Comparison of ENCODE assay signal across 21 mouse cellular contexts in the genomic region with DNA sequence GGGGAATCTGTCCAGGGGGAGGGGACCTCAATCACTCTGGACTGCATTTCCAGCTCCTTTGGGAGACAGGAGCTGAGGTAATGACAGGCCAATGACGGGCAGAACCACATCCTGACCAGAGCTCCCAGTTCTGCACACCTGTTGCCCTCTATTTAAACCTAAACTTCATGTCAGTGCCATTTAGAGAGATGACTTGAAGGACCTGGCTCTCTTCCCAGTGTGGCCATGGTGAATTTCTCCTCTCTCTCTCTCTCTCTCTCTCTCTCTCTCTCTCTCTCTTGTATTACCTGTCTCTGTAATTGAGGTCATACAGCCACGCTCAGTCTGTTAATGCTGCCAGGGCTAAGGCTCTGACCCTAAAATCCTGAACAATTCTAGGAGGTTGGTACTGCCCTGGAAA. TPM values are rescaled to one million over a fixed set of nuclear protein-coding genes. Genes with fewer than 3 reads are reported as not detected.
"Had no signal": no experiment of that assay in that cellular context is flagged by ENCODE, and none has a peak within 500 bp of the region (broad histone marks: within the 10 kb centered on the region; RNA-seq: fewer than 3 reads in every experiment).

No protein-coding gene starts in this region.

- H3K36me3 ChIP-seq: embryonic facial prominence, embryonic 10.5 days; embryonic facial prominence, embryonic 12.5 days; embryonic facial prominence, embryonic 13.5 days; embryonic facial prominence, embryonic 15.5 days; forebrain, embryonic 10.5 days; forebrain, embryonic 12.5 days; forebrain, embryonic 15.5 days had no signal

- H3K27ac ChIP-seq: embryonic facial prominence, embryonic 10.5 days; embryonic facial prominence, embryonic 12.5 days; embryonic facial prominence, embryonic 13.5 days; embryonic facial prominence, embryonic 15.5 days; forebrain, embryonic 10.5 days; forebrain, embryonic 12.5 days; forebrain, embryonic 13.5 days; forebrain, embryonic 15.5 days; gastrocnemius, adult 2 months; heart, adult 2 months had no signal

- H3K4me1 ChIP-seq: embryonic facial prominence, embryonic 12.5 days; embryonic facial prominence, embryonic 13.5 days had no signal

- H3K9ac ChIP-seq: embryonic facial prominence, embryonic 12.5 days; embryonic facial prominence, embryonic 13.5 days; embryonic facial prominence, embryonic 15.5 days; forebrain, embryonic 12.5 days; forebrain, embryonic 13.5 days; forebrain, embryonic 15.5 days; forebrain, postnatal 0 days had no signal

- H3K4me3 ChIP-seq: embryonic facial prominence, embryonic 10.5 days; embryonic facial prominence, embryonic 12.5 days; embryonic facial prominence, embryonic 13.5 days; embryonic facial prominence, embryonic 15.5 days; erythroblast, embryonic 14.5 days; forebrain, embryonic 10.5 days; forebrain, embryonic 12.5 days; forebrain, embryonic 13.5 days; forebrain, embryonic 15.5 days; gastrocnemius, adult 2 months; heart, adult 2 months had no signal

- H3K27me3 ChIP-seq: embryonic facial prominence, embryonic 12.5 days; embryonic facial prominence, embryonic 13.5 days; embryonic facial prominence, embryonic 15.5 days; forebrain, embryonic 12.5 days; forebrain, embryonic 13.5 days; forebrain, embryonic 15.5 days had no signal

- ATAC-seq: forebrain, embryonic 13.5 days; forebrain, embryonic 15.5 days; forebrain, embryonic 16.5 days; forebrain, postnatal 0 days had no signal

- H3K4me2 ChIP-seq: embryonic facial prominence, embryonic 12.5 days; embryonic facial prominence, embryonic 13.5 days; embryonic facial prominence, embryonic 15.5 days; forebrain, embryonic 12.5 days; forebrain, embryonic 13.5 days; forebrain, embryonic 15.5 days had no signal

- H3K9me3 ChIP-seq: embryonic facial prominence, embryonic 10.5 days; embryonic facial prominence, embryonic 12.5 days; embryonic facial prominence, embryonic 13.5 days; embryonic facial prominence, embryonic 15.5 days; forebrain, embryonic 10.5 days; forebrain, embryonic 12.5 days; forebrain, embryonic 13.5 days; forebrain, embryonic 15.5 days had no signal

- DNase-seq: embryo, embryonic 11 days; forebrain, postnatal 0 days; gastrocnemius, adult 2 months; gastrocnemius, postnatal 10 days; gastrocnemius, postnatal 14 days; gastrocnemius, postnatal 25 days; gastrocnemius, postnatal 36 days; heart, adult 11 months; heart, adult 18-20 months; heart, adult 2 months had no signal

RNA-seq across cellular contexts. Expression of a gene that starts 58.1 kb away (rescaled TPM):
- total RNA-seq: granulocyte monocyte progenitor cell, adult 5-6 weeks; heart, adult 18-20 months had no signal
- polyA plus RNA-seq: erythroblast, embryonic 14.5 days had no signal
